Mouse (Mus musculus) heart, postnatal 10 days (tissue): Measurements from ENCODE around the gene Dgat2. TPM values are rescaled to one million over a fixed set of nuclear protein-coding genes. Genes with fewer than 3 reads are reported as not detected.

Source experiments
- DNase-seq, 2 experiments: peaks; one replicate each; pipeline ENCODE4 v3.0.0; 2021
- intact Hi-C: fragments of 180-260 bp; cut with DNase I; formaldehyde crosslinking; loops from one replicate; pipeline ENCODE4 v1.15.1; 2025
- total RNA-seq, 2 experiments: library from RNA; stranded (reverse); gene quantifications; 2 replicates each; pipeline ENCODE4 v1.2.3; 2021

Gene Dgat2
- total RNA-seq, 2 experiments from 2014 or later: 154 to 202 TPM

DNA sequence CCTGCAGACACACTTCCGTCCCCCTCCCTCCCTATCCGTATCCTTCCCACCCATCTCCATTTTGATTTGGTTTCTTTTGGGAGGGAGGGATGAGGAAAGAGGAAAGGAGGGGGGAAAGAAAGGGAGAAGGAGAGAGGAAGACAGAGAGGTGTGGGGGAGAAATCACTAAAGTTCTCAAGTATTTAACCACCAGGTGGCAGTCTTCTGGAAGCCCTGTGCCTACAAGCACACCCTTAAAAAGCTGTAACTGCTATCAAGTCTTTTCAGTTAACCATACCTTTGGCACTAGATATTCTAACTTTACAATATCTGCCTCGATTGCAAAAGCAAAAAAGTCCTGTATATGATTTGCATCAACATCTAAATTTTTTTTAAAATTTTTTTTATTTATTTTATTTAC lies 75.0 kb downstream of the Dgat2 start:
- peak; percentile 43 to 56 for DNase-seq

GRCm38 (mm10) chr7:99106714-99107270 lies 75.7 kb downstream of the Dgat2 start:
- intact Hi-C loops: loop anchor here (1.0 to 5.0 kb wide), 3 partner anchors 33 to 141 kb away; no protein-coding TSS in a partner anchor
- DNase-seq: no peak

More for the DNA sequence above, 75.0 kb downstream of the Dgat2 start:
- intact Hi-C loops: loop anchor here (1.0 to 5.0 kb wide), 3 partner anchors 32 to 140 kb away; no protein-coding TSS in a partner anchor

Other genes starting within 250 kb of the Dgat2 start
- gene Uvrag, start 41.6 kb downstream of the Dgat2 start, total RNA-seq: 10 to 100 TPM; 34.6 to 35.0 TPM
- not detected for gene Mogat2, start 55.9 kb upstream of the Dgat2 start, total RNA-seq
- 1 to 10 TPM; 5.1 to 6.0 TPM for gene Map6, start 84.7 kb upstream of the Dgat2 start, total RNA-seq
- 100 to 1,000 TPM; 442 to 536 TPM for gene Serpinh1, start 170.5 kb upstream of the Dgat2 start, total RNA-seq
- 10 to 100 TPM; 40.9 to 43.1 TPM for gene Gdpd5, start 198.7 kb upstream of the Dgat2 start, total RNA-seq